Mouse (Mus musculus): Measurements from ENCODE around the gene Poldip3.

The Poldip3 gene

DNA sequence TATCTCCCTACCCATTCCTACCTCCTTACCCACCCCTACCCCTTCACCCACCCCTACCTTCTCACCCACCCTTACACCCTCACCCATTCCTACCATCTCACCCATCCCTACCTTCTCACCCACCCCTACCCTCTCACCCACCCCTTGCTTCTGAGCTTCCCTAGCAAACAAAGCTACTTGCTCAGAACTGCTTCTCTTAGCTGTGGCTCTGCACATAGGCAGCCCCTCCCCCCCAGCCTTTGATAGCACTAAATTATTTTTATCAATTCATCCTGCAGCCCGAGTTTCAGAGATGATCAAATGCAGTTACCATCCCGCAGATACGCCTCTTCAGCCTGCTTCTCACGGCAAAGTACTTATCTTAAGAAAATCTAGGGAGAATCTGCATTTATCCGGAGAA, 65.7 kb downstream of the Poldip3 start:
- no peak for DNase-seq
